Mouse (Mus musculus) heart, embryonic 14.5 days (tissue): ENCODE results near the gene Cdkn2aipnl. TPM values are rescaled to one million over a fixed set of nuclear protein-coding genes. Genes with fewer than 3 reads are reported as not detected.

Source experiments
- ATAC-seq: fragments of 200-750 bp; cut with Nextera tagmentation; 2 replicates; pipeline ENCODE4 v1.8.0; 2017; ENCODE audit warnings: low read depth, moderate TSS enrichment; ENCODE audit not compliant: insufficient number of reproducible peaks, insufficient read depth, low FRiP score
- H3K27ac ChIP-seq, 2 experiments: fragments of 200-500 bp in 1 of 2; fragments of 300-500 bp in 1 of 2; sonication (generic) in 1 of 2; replicated peaks in 1 of 2; 2 replicates each; pipeline ENCODE4 v1.5.1; 2012 to 2014; ENCODE audit warnings: low read depth in 2 of 2, low read length in 2 of 2, control low read depth in 1 of 2, mild to moderate bottlenecking in 1 of 2, mixed read lengths in 1 of 2; ENCODE audit not compliant: control insufficient read depth in 1 of 2, insufficient read depth in 1 of 2
- H3K27me3 ChIP-seq: fragments of 300-500 bp; sonication (generic); 2 replicates; pipeline ENCODE4 v1.6.1; 2014; ENCODE audit warnings: mild to moderate bottlenecking, low read length, control low read depth; ENCODE audit not compliant: control insufficient read depth, insufficient read depth
- H3K36me3 ChIP-seq: fragments of 300-500 bp; sonication (generic); 2 replicates; pipeline ENCODE4 v1.6.1; 2014; ENCODE audit warnings: mild to moderate bottlenecking, control low read depth, low read length, mixed read lengths; ENCODE audit not compliant: control insufficient read depth, insufficient read depth
- H3K4me1 ChIP-seq, 2 experiments: fragments of 200-500 bp in 1 of 2; fragments of 300-500 bp in 1 of 2; sonication (generic) in 1 of 2; 2 replicates each; pipeline ENCODE4 v1.6.1; 2012 to 2014; ENCODE audit warnings: low read length in 2 of 2, control low read depth in 1 of 2, mixed read lengths in 1 of 2; ENCODE audit not compliant: control insufficient read depth in 2 of 2, insufficient read depth in 2 of 2
- H3K4me2 ChIP-seq: fragments of 300-500 bp; sonication (generic); 2 replicates; pipeline ENCODE4 v1.6.1; 2014; ENCODE audit warnings: mild to moderate bottlenecking, low read length
- H3K4me3 ChIP-seq, 2 experiments: fragments of 200-500 bp in 1 of 2; fragments of 300-500 bp in 1 of 2; sonication (generic) in 1 of 2; 2 replicates each; pipeline ENCODE4 v1.5.1; 2012 to 2014; ENCODE audit warnings: low read length in 2 of 2, mild to moderate bottlenecking in 2 of 2, control low read depth in 1 of 2, low read depth in 1 of 2, moderate library complexity in 1 of 2; ENCODE audit not compliant: control insufficient read depth in 1 of 2, insufficient read depth in 1 of 2
- H3K9ac ChIP-seq: fragments of 300-500 bp; sonication (generic); 2 replicates; pipeline ENCODE4 v1.6.1; 2014; ENCODE audit warnings: mild to moderate bottlenecking, low read length
- H3K9me3 ChIP-seq: fragments of 300-500 bp; sonication (generic); 2 replicates; pipeline ENCODE4 v1.6.1; 2016; ENCODE audit warnings: low read length, control low read depth; ENCODE audit not compliant: control insufficient read depth
- WGBS: fragments of 180-500 bp; shearing (Covaris S2); extraction: QIAGEN DNeasy Blood & Tissue Kit; methylation state at CpG from one replicate; pipeline ENCODE4 v1.1.7; 2014; 5-methylcytosine and 5-hydroxymethylcytosine counted together
- polyA plus RNA-seq: library from polyadenylated mRNA; unstranded; fragments of >200 nt; fragmentation: Nextera tagmentation; extraction: Ambion mirVana; gene quantifications from 2 replicates; pipeline ENCODE4 v1.2.1, GENCODE M21; 2014

Gene Cdkn2aipnl
- polyA plus RNA-seq, 1 experiment from 2014 or later: 69.3 TPM

DNA sequence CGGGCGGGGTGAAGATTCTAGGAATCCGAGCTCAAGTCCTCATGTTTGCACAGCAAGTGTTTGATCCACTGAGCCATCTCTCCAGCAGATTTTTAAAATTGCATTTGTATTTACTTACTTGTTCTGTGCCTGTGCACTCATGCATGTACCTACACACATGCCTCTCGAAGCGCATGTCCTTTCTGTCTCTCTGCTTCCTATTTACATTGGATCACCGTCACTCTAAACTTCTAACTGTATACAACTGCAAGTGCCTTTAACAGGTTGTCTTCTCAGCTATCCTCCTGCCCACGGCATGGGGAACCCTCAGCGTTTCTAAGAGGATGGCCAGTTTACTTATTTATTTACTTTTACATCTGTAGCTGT lies 27.9 kb upstream of the Cdkn2aipnl start:
- no peak overlapping the region for H3K4me3 ChIP-seq
- H3K9me3 ChIP-seq: no peaks in the 10 kb centered on the region
- H3K4me1 ChIP-seq: peaks cover 3 to 7% of the 10 kb centered on the region in 2 experiments; a peak in 3 of 4 replicates
- H3K9ac ChIP-seq: no peak overlapping the region
- no peak overlapping the region for H3K27ac ChIP-seq
- H3K4me2 ChIP-seq: no peak overlapping the region
- H3K27me3 ChIP-seq: no peaks in the 10 kb centered on the region; the same call in 1 of the 2 replicates
- no peak for ATAC-seq
- no peaks in the 10 kb centered on the region for H3K36me3 ChIP-seq
- 85% methylated on average over 8 of the region's 8 CpGs for WGBS

DNA sequence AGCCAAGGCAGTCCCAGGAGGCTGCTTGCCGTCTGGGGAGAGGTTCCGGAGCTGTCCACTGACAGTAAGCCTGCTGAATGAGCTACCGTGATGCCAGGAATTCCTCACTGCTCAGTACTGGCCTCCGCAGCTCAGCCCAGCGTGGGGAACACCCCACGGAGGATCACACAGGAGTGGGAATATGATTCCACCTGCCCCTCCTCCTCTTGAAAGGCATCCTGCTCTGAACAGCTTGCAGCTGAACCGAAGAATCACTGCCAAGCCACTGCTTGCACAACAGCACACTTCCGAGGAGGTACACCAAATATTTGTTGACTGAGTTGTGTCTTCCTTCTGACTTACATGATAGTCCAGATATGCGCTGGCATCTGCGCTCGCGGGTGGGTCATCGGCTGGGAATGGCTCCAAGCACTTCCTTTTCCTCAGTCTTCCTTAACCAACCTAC lies 26.9 kb upstream of the Cdkn2aipnl start:
- Histone ChIP-seq H3K36me3 (no peaks in the 10 kb centered on the region), H3K4me3 (no peak overlapping the region), H3K4me1 (peaks cover 11 to 16% of the 10 kb centered on the region in 2 experiments), H3K9ac (no peak overlapping the region), H3K27me3 (no peaks in the 10 kb centered on the region; the same call in 1 of the 2 replicates), H3K4me2 (no peak overlapping the region), H3K27ac (no peak overlapping the region), H3K9me3 (no peaks in the 10 kb centered on the region)
- ATAC-seq: no peak
- WGBS: 36% methylated on average over 13 of the region's 13 CpGs

DNA sequence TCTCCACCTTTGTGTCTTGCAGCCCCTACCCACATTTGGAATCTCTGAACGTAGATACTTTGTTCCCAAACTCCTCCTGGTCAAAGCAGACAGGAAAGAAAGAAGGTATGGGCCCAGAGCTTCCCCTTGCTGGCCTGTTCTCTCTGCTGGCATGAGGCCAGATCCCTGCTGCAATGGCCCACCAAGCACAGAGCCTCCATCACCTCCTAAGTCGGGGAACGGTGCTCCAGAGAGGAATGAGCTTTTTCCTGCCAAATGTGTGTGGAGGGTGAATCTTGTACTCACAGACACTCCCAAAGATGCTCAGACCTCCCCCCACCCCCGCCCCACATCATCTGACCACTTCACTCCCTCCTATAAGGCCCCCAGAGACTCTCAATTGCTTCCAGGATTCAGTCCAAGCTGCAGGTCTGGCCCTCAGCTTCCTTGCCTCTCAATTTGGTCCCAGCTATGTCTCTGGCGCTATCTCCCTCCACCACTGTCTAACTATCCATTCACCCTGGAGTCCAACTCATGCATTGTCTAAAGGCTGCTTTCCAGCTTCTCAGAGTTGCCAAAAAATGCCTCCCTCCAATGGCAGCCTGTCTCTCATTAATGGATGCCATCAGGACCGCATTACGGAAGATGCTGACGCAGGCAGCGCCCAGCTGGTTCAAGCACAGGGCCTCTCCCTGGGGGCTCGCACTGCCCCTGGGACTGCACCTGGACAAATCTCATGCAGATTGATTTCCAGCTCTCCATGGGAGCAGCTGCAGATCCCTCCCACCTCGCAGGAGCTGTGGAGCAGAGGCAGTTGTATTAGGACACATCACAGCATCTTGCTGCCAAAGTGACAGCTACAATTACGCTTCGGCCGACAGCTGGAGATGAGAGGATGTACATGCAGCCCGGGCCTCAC lies 24.6 kb upstream of the Cdkn2aipnl start:
- no peaks in the 10 kb centered on the region; the same call in 1 of the 2 replicates for H3K27me3 ChIP-seq
- no peaks in the 10 kb centered on the region for H3K36me3 ChIP-seq
- H3K4me2 ChIP-seq: no peak overlapping the region
- no peak overlapping the region for H3K4me3 ChIP-seq
- peaks cover 13 to 23% of the 10 kb centered on the region in 2 experiments for H3K4me1 ChIP-seq
- no peak for ATAC-seq
- 64% methylated on average over 15 of the region's 15 CpGs for WGBS
- peak overlapping the region; percentile 30; the same call in 1 of the 2 replicates for H3K9ac ChIP-seq
- H3K27ac ChIP-seq: no peak overlapping the region
- no peaks in the 10 kb centered on the region for H3K9me3 ChIP-seq

DNA sequence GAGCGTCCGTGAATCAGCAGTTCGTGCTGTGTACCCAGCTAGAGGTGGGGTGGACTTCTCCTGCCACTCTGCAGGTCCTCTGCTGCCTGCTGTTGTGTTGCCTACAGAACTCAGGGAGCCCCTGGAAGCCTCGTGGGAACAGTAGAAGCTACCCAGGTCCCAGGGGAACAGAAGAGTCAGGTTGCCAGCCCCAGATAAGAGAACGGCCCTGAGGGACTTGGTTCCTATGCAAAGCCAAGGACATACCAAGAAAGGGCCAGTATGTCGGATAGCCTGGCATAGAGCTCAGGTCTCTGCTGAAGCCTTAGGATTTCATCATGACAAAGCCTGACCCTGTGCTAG lies 24.0 kb upstream of the Cdkn2aipnl start:
- Histone ChIP-seq H3K36me3 (no peaks in the 10 kb centered on the region), H3K4me1 (peaks cover 13 to 23% of the 10 kb centered on the region in 2 experiments), H3K27ac (no peak overlapping the region), H3K4me3 (no peak overlapping the region), H3K4me2 (no peak overlapping the region), H3K9ac (peak overlapping the region; percentile 30; the same call in 1 of the 2 replicates), H3K9me3 (no peaks in the 10 kb centered on the region), H3K27me3 (no peaks in the 10 kb centered on the region; the same call in 1 of the 2 replicates)
- ATAC-seq: no peak
- 47% methylated on average over 6 of the region's 6 CpGs for WGBS

DNA sequence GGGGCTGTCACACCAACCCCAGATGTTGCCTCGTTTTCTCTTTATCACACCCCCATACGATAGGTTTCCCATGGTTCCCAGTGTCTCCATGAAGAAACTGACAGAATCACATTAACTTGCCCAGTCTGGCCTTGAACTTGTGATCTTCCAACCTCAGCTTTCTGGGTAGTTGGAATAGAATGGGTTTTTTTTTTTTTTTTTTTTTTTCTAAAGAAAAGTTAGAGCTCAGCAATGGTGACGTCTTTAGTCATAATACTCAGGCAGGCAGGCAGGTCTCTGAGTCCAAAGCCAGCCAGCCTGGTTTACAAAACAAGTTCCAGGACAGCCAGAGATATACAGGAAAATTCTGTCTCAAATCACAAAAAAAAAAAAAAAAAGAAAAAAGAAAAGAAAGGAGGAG lies 23.2 kb upstream of the Cdkn2aipnl start:
- ATAC-seq: no peak
- no peak overlapping the region for H3K27ac ChIP-seq
- WGBS: 91% methylated on average over 3 of the region's 3 CpGs

DNA sequence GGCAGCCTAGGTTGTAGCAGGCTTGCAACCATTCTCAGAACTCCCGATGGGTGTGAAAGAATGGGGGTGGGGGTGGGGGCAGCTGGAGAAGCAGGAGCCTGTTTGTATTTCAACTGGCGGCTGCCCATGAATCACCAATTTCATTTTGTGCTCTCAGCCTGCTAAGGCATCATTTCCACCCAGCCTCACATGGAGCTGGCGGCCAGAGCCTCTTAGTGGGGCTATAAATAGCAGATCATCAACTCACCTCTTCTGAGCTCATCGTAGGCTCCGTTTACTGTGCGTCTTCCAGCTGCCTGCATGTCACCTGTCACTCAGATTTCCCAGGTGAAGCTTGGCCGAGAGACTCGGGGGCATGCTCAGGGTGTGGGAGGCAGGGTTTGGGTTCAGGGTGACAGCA lies 21.9 kb upstream of the Cdkn2aipnl start:
- Histone ChIP-seq H3K4me3 (no peak overlapping the region), H3K9ac (peak overlapping the region; percentile 28; the same call in 1 of the 2 replicates), H3K4me2 (peak overlapping the region; percentile 54), H3K9me3 (no peaks in the 10 kb centered on the region), H3K4me1 (peaks cover 11 to 21% of the 10 kb centered on the region in 2 experiments), H3K27me3 (no peaks in the 10 kb centered on the region; the same call in 1 of the 2 replicates), H3K27ac (peak overlapping the region; percentile 73 to 79), H3K36me3 (no peaks in the 10 kb centered on the region)
- 7% methylated on average over 8 of the region's 8 CpGs for WGBS
- no peak; the same call in 1 of the 2 replicates for ATAC-seq

More for the DNA sequence above, 23.2 kb upstream of the Cdkn2aipnl start:
- Histone ChIP-seq H3K4me2 (no peak overlapping the region), H3K9me3 (no peaks in the 10 kb centered on the region), H3K4me3 (no peak overlapping the region), H3K27me3 (no peaks in the 10 kb centered on the region; the same call in 1 of the 2 replicates), H3K9ac (no peak overlapping the region), H3K36me3 (no peaks in the 10 kb centered on the region), H3K4me1 (peaks cover 13 to 23% of the 10 kb centered on the region in 2 experiments)

DNA sequence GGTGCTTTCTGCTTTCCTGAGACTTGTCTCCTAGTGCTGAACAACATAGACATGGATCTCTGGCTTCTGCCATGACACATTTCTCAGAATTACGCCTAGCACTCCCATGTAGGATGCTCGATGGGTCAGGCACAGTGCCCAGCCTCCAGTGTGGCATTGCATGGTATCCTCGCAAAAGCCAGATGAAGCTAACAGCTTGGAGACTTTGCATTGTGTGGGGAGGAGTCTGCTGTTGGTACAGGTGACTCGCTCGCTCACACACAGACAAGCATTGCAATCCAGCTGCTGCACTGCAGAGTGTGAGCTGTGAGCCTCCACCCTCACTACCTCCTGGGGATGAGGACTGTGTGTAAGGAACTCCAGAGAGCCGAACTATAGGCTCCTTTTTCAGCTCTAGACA lies 21.3 kb upstream of the Cdkn2aipnl start:
- Histone ChIP-seq H3K9me3 (no peaks in the 10 kb centered on the region), H3K9ac (no peak overlapping the region), H3K4me1 (peaks cover 10 to 17% of the 10 kb centered on the region in 2 experiments), H3K27ac (peak overlapping the region; percentile 73 to 79), H3K27me3 (no peaks in the 10 kb centered on the region; the same call in 1 of the 2 replicates), H3K4me2 (no peak overlapping the region), H3K36me3 (no peaks in the 10 kb centered on the region), H3K4me3 (no peak overlapping the region)
- WGBS: 72% methylated on average over 6 of the region's 6 CpGs
- no peak for ATAC-seq
